Mouse (Mus musculus) gonadal fat pad, adult 2 months (tissue): ENCODE data around the gene Dock1. TPM values are rescaled to one million over a fixed set of nuclear protein-coding genes. Genes with fewer than 3 reads are reported as not detected.
A peak's percentile ranks its signal among the peaks of the same experiment; 100 is the strongest.

Experiments used
- DNase-seq: peaks from one replicate; pipeline ENCODE4 v3.0.0-alpha.2; 2012; ENCODE audit warnings: low read depth
- polyA plus RNA-seq: library from polyadenylated mRNA; depleted of rRNA; stranded (reverse); fragments of >200 nt; gene quantifications from 2 replicates; pipeline ENCODE4 v1.2.3, GENCODE M21; 2012

Dock1 gene
- polyA plus RNA-seq, 1 experiment: 13.0 TPM

DNA sequence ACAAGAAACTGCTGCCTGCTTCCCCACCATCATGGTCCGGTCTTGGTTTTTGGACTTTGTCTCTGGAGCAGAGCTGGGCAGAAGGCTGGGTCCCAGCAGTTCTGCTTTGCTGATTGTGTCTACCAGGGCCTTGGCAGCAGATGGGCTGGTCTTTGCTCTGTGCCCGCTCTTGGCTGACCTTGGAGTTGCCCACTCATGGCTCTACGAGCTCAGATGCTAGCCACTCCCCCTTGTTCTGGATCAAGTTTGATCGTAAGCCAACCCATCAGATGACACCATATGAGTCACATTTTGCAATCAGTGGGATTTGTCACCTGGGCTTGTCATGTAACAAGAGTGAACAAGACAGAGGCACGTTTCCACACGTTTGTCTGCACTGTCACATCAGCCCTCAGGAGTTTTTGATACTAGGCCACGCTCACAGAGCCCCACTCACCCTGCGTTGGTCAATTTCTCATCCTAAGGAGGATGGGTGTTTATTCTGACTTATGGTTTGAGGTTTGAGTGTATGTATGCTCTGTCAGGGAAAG, 382.8 kb downstream of the Dock1 start:
- DNase-seq: no peak

GRCm38 (mm10) chr7:135054664-135055063, 384.2 kb downstream of the Dock1 start:
- peak; percentile 44 for DNase-seq

DNA sequence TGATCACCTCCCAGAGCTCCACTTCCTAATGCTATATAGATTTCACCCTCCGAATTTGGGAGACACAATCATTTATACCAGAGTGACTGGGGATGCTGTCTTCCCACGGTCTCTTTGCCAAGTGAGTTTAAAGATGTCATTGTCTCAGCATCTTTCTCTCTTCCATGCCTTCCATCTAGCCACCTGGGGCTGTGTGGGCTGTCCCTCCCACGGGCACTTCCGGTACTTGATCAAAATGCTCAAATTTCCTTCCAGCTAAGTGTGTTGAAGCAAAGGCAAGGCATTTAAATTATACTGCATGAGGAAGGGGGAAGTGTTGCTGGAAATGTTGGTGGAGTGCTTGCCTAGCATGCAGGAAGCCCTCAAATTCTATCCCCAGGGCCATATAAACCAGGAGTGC, 388.6 kb downstream of the Dock1 start:
- no peak for DNase-seq

DNA sequence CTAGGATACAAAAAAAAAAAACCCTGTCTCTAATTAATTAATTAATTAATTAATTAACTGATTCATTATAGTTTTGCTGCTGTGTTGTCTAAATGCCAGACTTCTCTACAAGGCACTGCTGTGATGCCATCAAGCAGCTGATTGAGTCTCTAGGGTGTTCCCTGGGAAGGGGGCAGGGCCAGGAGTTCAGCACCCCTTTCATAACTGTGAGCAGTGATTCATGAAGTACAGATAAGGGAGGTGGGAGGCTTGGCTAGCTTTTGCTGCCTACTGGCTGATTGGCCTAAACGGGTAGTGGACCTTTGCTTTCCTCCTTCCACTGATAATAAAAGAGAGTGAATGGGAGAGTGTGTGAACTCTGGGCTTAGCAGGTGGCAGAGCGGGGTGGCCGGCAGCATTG, 389.1 kb downstream of the Dock1 start:
- DNase-seq: no peak

- DNase-seq: no peak
Observed at GRCm38 (mm10) chr7:135063886-135064285, 393.4 kb downstream of the Dock1 start.

DNA sequence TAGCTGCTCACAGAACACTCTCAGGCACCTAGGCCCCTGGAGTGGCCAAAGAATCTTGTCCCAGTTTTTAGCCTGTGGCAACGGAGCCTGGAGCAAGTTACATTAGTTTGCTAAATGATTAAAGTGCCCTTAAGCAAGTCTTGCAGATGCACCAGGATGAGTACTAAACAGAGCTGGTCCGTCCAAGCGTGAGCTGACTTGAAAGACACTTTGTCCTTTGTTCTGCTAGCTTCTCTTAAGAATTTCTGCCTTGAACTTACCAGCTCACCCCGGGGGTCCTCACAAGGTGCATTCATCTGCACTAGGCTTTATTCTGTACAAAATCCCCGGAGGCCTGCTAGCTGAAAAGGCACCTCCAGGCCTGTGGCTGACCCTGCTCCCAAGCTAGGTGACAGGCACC, 394.8 kb downstream of the Dock1 start:
- DNase-seq: no peak

DNA sequence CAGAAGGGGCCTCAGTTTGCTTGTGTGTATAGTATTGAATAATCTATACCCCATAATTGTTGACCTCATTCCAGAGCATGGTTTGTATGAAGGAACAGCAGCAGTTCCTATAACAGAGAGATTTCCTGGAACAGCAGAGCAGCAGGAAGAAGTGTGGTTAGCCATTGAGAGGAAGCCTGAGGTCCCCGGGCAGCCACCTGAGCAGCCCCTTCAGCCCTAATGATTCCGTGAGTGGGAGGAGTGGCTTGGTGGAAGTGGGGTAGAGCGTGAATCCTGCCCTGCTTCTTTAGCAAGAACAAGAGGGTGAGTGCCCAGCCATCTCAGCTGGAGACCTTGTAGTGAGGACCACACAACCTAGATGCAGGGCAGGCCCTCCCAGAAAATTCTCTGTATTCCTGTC, 398.4 kb downstream of the Dock1 start:
- no peak for DNase-seq

DNA sequence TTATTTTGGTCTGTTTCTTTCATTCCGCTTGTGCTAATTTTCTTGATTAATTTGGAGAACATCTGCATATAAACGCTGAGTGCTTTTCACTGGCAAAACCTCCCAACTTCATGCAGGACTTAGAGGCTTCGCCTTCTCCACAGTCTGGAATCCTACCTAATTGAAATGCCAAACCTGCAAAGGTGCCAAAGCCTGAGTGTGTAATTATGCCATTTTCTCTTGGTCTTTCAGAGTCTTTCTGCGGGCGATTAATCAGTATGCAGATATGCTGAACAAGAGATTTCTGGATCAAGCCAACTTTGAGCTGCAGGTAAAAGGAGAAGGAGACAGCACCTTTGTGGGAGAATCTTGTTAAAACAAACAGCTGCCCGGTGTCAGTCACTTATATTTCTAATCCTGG, 406.4 kb downstream of the Dock1 start:
- DNase-seq: no peak

GRCm38 (mm10) chr7:135077340-135077739, 406.9 kb downstream of the Dock1 start:
- no peak for DNase-seq

GRCm38 (mm10) chr7:135077806-135078205, 407.4 kb downstream of the Dock1 start:
- DNase-seq: no peak

DNA sequence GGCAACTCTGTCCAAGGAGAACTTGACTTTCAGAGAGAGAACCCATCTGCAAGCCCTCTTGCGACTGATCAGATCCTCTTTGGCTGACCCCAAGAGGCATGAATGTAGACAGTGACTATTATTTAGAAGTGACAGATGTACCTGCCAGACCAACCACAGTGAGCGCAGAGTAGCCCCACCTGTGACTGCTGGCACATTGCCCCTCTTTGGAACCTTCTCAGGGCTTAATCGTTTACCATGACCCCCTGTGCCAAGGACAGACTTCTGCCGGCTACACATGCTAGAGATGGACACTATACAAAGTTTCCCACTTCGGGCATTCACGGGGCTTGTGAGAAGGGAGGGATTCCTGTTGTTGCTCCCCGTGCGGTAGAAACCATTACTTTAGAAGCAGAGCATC, 413.0 kb downstream of the Dock1 start:
- DNase-seq: no peak

DNA sequence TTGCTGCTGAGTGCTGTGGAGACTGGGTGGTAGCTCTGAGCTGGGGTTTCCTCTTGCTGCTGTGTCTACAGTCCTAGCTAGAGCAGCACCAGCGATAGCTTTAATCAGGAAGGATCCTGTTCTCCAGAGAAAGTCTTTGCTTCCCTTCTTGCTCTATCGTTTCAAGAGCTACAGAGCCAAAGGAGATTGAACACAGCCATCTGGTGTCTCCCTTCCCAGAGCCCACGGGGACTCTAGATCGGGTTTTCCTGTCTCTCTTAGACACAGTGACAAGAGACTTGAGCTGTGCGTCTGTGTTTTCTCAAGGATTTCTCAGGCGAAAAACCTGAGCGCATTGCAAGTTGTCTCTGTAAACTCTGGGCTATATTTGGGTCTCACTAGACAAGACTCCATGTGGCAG, 413.6 kb downstream of the Dock1 start:
- DNase-seq: no peak

DNA sequence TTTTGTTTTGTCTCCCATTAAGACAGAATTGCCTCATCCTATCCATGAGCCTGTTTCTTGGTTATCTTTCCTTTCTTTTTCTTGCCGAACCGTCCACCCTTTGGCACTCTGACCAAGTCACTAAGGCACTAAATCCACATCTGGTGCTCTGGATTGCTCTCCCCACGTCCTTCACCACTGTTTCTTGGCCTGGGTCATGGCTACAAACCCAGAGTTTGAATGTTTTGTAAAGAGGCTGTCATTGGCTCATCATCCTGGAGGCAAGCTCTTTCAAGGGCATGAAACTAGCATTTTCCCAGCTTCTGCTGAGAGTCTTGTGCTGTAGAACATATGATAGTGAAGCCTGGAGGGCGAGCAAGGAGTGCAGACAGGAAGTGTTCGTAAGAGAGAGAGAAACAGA, 416.1 kb downstream of the Dock1 start:
- no peak for DNase-seq

GRCm38 (mm10) chr7:135089626-135090025, 419.2 kb downstream of the Dock1 start:
- DNase-seq: no peak

DNA sequence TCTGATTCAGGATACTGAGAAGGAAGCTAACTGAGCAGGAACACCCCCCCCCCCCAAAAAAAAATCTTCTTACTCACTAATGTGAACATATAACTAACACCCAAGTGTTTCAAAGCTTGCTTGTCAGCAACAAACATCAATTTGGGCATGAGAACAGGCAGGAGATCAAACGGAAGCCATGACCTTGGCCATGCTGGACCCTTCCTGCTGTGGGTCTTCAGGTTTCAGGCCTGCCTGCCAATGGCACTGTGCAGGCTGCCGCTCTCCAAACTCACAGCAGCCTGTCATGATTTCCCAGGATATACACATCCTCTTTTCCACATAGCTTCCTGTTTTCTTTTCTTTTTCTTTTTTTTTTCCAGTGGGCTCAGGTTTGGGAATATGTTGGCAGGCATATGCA, 423.4 kb downstream of the Dock1 start:
- DNase-seq: no peak

DNA sequence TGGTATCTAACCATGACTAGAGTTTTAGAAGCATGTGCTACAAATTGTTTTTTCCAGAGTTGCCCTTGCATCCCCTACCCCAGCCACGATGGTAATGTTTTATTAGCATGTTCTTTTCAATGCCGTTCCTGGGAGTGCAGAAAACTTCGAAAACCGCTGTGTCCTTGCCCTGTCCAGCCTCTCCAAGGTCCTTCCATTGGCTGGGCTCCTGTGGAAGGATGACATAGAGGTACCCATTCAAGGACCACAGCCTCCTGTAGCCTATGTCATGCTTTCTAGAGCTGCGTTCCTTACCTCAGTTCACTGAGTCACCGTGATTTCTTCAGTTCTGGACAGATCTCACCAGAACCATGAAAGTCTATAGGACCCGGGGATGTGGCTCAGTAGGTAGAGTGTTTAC, 431.5 kb downstream of the Dock1 start:
- DNase-seq: no peak

DNA sequence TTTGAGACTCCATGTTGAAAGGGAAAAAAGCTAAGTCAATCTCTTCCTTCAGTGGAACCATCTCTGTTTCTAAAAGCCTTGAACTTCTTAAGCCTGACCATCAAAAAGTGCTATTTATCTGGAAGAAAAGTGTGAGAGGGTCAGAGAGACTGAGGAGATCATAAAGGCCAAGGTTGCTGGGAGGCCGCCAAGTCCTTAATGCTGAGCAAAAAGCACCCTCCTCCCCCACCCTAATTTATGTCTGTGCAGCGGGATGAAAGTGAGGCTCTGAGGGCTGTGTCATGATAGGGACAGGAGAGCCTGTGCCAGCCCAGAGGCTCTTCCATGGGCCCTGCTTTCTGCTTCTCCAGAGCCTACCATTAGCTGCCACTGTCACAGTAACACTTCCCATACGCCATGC, 436.1 kb downstream of the Dock1 start:
- no peak for DNase-seq

DNA sequence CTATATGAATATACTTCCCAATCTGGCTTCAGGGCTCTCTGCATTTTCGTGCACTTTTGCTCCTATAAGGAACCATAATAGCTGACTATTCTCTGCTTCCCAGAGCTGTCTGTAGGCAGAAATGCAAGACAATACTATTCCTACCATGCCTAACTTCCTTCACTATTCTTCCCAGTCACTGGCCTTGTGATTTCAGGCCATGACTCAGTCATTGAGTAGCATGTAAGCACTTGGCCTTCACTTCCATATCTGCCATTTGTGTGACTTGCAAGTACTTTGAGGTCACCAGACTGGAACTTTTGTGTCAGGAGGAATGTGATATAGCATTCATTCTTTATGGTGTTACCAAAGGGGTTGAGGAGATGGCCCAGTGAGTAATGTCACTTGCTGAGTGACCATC, 439.9 kb downstream of the Dock1 start:
- no peak for DNase-seq

GRCm38 (mm10) chr7:135125296-135126065, 455.0 kb downstream of the Dock1 start:
- no peak for DNase-seq

DNA sequence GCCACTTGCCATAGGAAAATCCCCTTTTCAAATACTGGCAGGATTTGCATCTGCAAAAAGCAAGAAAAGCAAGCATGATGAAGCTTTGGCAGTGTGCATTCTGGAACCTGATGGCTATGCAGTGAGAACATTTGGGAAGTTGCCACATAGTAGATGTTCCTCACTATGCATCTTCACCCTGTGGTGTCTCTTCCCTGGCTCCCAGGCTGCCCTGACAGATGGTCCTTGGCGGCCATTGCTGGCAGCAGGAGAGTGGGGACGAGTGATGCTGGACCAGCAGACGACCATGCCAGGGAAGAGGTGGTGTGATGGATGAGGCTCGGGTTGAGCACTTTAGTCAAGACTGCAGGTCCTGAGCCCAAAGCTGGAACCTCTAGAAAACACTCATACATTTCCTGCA, 462.0 kb downstream of the Dock1 start:
- DNase-seq: no peak

DNA sequence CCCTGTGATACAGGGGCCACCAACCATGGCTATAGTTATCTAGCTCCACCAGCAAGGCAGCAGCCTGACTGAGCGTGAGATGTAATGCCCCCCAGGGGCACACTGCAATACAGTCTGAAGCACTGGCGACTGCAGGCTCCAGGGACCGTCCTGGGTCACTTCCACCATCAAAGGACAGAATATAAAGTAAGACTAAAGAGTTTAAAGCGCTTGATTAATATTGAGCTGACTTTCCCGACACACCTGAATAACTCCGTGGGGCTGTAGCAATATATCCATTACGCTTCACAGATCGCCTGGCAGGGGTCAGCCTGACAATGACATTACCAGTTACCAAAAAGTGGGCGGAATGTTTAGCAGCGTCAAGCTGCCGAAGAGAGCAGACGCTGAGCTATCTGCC, 464.2 kb downstream of the Dock1 start:
- DNase-seq: no peak

DNA sequence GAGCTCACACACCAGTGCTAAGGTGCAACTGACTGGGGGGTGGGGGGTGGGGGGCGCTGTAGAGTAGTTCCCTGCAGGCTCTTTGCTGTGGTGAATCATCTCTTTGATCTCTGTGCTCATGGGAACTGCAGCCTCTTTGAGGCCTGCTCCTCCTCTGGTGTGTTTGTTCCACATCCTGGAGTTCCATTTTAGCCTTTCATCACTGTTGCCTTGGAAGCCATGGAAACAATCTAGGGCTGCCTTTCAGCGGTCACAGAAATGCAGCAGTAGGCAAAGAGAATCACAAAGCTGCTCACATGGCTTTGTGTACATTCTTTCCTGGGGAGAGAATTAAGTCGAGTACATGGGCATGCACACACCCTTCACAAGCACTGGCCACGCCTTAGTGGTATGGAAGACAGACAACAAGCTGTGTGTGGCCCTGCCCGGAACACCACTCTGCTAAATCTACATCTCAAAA, 468.7 kb downstream of the Dock1 start:
- no peak for DNase-seq

GRCm38 (mm10) chr7:135144731-135145130, 474.3 kb downstream of the Dock1 start:
- no peak for DNase-seq

DNA sequence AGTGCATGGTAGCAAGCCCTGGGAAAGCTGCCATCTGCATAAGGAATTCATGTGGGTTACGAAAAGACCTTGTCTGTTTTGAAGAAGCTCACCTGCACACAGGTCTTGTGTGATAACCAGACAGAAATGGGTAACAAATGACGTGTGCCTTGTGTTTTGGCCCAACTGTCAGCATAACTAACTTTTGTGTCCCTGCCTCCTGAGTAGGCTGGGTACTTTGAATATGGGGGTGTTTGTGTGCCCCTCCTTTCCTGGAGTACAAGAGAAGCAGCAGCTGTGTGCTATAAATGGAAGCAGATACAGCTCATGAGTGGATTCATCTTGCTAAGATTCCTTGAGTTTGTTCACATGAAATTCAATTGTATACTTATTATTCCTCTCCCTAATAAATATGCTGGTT, 480.5 kb downstream of the Dock1 start:
- DNase-seq: no peak
